In the genomic region with DNA sequence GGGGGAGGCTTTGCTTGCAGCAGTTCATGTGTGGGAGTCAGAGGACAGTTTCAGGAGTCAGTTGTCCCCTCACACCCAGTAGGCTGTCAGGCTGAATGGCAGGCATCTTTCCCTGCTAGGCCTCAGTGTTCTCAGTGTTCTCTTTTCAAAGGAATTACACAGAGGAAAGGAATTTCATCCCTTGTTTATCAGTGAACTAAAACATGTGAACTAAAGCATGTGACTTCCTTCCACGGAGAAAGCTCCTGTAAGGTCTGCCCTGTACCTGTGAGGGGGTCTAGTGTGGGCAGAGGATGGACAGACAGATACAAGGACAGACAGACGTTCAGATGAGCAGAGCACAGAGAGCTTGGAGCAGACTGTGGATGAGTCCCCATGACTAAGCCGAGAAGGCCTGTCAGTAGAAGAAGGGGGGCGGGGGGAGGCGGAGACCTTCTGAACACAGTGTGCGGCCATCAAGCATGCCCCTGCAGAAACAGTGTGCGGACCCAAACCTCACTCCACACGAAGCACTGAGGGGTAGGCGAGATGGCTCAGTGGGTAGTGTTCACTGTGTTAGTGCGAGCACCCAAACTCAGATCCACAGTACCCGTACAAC, we compare ENCODE assay signal across 11 mouse cellular contexts.
DNase-seq lines count a peak whose midpoint lies in the region; ATAC-seq and TF ChIP-seq lines count a peak whose summit lies in the region.
"Had no signal": no experiment of that assay in that cellular context is flagged by ENCODE, and none has a peak within 500 bp of the region (broad histone marks: within the 10 kb centered on the region; RNA-seq: fewer than 3 reads in every experiment).

No protein-coding gene starts in this region.

- H3K4me3 ChIP-seq in heart, embryonic 13.5 days: no peak overlapping the region
- H3K4me3 ChIP-seq in midbrain, embryonic 10.5 days: no peak overlapping the region
- no peak overlapping the region for H3K4me3 ChIP-seq in midbrain, embryonic 15.5 days
- H3K4me3 ChIP-seq in stomach, postnatal 0 days (ENCODE audit: low read depth, low read length): no peak overlapping the region
- H3K4me3 ChIP-seq: forebrain, embryonic 13.5 days; neural tube, embryonic 13.5 days had no signal

- no peaks in the 10 kb centered on the region for H3K36me3 ChIP-seq in heart, embryonic 13.5 days
- no peaks in the 10 kb centered on the region for H3K36me3 ChIP-seq in midbrain, embryonic 10.5 days
- no peaks in the 10 kb centered on the region for H3K36me3 ChIP-seq in midbrain, embryonic 15.5 days (replicated peaks)
- no peaks in the 10 kb centered on the region for H3K36me3 ChIP-seq in stomach, postnatal 0 days (ENCODE audit: control insufficient read depth, insufficient read depth, low read length)
- H3K36me3 ChIP-seq: neural tube, embryonic 13.5 days had no signal

- WGBS in heart, embryonic 13.5 days: 41% methylated on average over 11 of the region's 11 CpGs
- WGBS in midbrain, embryonic 10.5 days: 74% methylated on average over 11 of the region's 11 CpGs
- WGBS in midbrain, embryonic 15.5 days: 65% methylated on average over 11 of the region's 11 CpGs
- 55% methylated on average over 11 of the region's 11 CpGs for WGBS in stomach, postnatal 0 days

- intact Hi-C loops in heart, postnatal 10 days (cut with DNase I): no loop called here

- TF ChIP-seq CTCF in stomach, postnatal 0 days (IDR thresholded peaks at IDR 0.05; ENCODE audit: low read depth): no peak

- H3K9me3 ChIP-seq in heart, embryonic 13.5 days: no peaks in the 10 kb centered on the region
- H3K9me3 ChIP-seq in midbrain, embryonic 10.5 days (replicated peaks): no peaks in the 10 kb centered on the region
- no peaks in the 10 kb centered on the region for H3K9me3 ChIP-seq in midbrain, embryonic 15.5 days
- no peaks in the 10 kb centered on the region for H3K9me3 ChIP-seq in stomach, postnatal 0 days (ENCODE audit: control insufficient read depth, low read length)
- H3K9me3 ChIP-seq: forebrain, embryonic 13.5 days; neural tube, embryonic 13.5 days had no signal

- no peak for DNase-seq in heart, adult 9 months (ENCODE audit: low spot score in 2 of 2)
- DNase-seq in midbrain, embryonic 10.5 days (ENCODE audit: low spot score): no peak
- peak; percentile 44 to 49 for DNase-seq in heart, postnatal 10 days
- DNase-seq in stomach, postnatal 0 days (ENCODE audit: low spot score): no peak
- DNase-seq in cerebellum, adult 8-10 months: no peak
- no peak for DNase-seq in testis, postnatal 10 days (ENCODE audit: low spot score)
- DNase-seq: cerebellum, postnatal 25 days had no signal

- no peak for TF ChIP-seq EP300 in stomach, postnatal 0 days (optimal IDR thresholded peaks at IDR 0.05)

- ATAC-seq in heart, embryonic 13.5 days (ENCODE audit: extremely low read depth, insufficient number of reproducible peaks, low FRiP score, low TSS enrichment): peak; percentile 26; the same call in 1 of the 2 replicates
- no peak for ATAC-seq in midbrain, embryonic 15.5 days (replicated peaks)
- peak; percentile 47 for ATAC-seq in stomach, postnatal 0 days (ENCODE audit: low FRiP score, low TSS enrichment)

- no peaks in the 10 kb centered on the region for H3K27me3 ChIP-seq in heart, embryonic 13.5 days (replicated peaks)
- H3K27me3 ChIP-seq in midbrain, embryonic 10.5 days (ENCODE audit: low read depth, poor library complexity, severe bottlenecking): no peaks in the 10 kb centered on the region
- H3K27me3 ChIP-seq in midbrain, embryonic 15.5 days (replicated peaks): no peaks in the 10 kb centered on the region
- no peaks in the 10 kb centered on the region for H3K27me3 ChIP-seq in stomach, postnatal 0 days (ENCODE audit: control insufficient read depth, insufficient read depth, low read length)
- H3K27me3 ChIP-seq: forebrain, embryonic 13.5 days; neural tube, embryonic 13.5 days had no signal

- peak overlapping the region; percentile 95 for H3K27ac ChIP-seq in heart, embryonic 13.5 days (replicated peaks)
- H3K27ac ChIP-seq in midbrain, embryonic 10.5 days (replicated peaks): peak overlapping the region; percentile 59
- no peak overlapping the region for H3K27ac ChIP-seq in midbrain, embryonic 15.5 days
- peak overlapping the region; percentile 59 for H3K27ac ChIP-seq in stomach, postnatal 0 days (replicated peaks)
- H3K27ac ChIP-seq: forebrain, embryonic 13.5 days; neural tube, embryonic 13.5 days had no signal

- H3K4me2 ChIP-seq in heart, embryonic 13.5 days: peak overlapping the region; percentile 13; the same call in 1 of the 2 replicates
- no peak overlapping the region for H3K4me2 ChIP-seq in midbrain, embryonic 15.5 days
- no peak overlapping the region for H3K4me2 ChIP-seq in stomach, postnatal 0 days (replicated peaks; ENCODE audit: low read depth)
- H3K4me2 ChIP-seq: forebrain, embryonic 13.5 days; neural tube, embryonic 13.5 days had no signal

- peaks cover 41% of the 10 kb centered on the region for H3K4me1 ChIP-seq in heart, embryonic 13.5 days
- H3K4me1 ChIP-seq in midbrain, embryonic 10.5 days: peaks cover 9% of the 10 kb centered on the region
- H3K4me1 ChIP-seq in midbrain, embryonic 15.5 days: no peaks in the 10 kb centered on the region
- 0 out of 2 replicates have a peak, but pooled peaks cover 4% of the 10 kb centered on the region for H3K4me1 ChIP-seq in stomach, postnatal 0 days (replicated peaks; ENCODE audit: control insufficient read depth, insufficient read depth)
- H3K4me1 ChIP-seq: neural tube, embryonic 13.5 days had no signal

- H3K9ac ChIP-seq in heart, embryonic 13.5 days: peak overlapping the region; percentile 65; the same call in 1 of the 2 replicates
- no peak overlapping the region for H3K9ac ChIP-seq in midbrain, embryonic 15.5 days
- H3K9ac ChIP-seq in stomach, postnatal 0 days (ENCODE audit: low read length): no peak overlapping the region
- H3K9ac ChIP-seq: forebrain, embryonic 13.5 days; neural tube, embryonic 13.5 days had no signal

Comparison
In these comparisons a context has a peak if more than half of its experiments do, and no peak if none do; other contexts are left out.
1. DNase-seq: peak in heart, postnatal 10 days (2 of 2); none in heart, adult 9 months (0 of 2), midbrain, embryonic 10.5 days (single experiment), stomach, postnatal 0 days (single experiment), cerebellum, adult 8-10 months (single experiment) and testis, postnatal 10 days (single experiment).